Mouse (Mus musculus) MN1 (cell line): ENCODE results near the gene Ear1.
"Not testable (repeated sequence)": the region's sequence is repeated elsewhere in the genome, so short reads cannot be mapped to it uniquely, and the experiment has no call there.

Experiments
- DNase-seq: peaks from one replicate; pipeline ENCODE4 v3.0.0-alpha.2; 2016; ENCODE audit warnings: low spot score

The Ear1 gene

GRCm38 (mm10) chr14:43796069-43796904 lies 79.0 kb downstream of the Ear1 start:
- no peak for DNase-seq

DNA sequence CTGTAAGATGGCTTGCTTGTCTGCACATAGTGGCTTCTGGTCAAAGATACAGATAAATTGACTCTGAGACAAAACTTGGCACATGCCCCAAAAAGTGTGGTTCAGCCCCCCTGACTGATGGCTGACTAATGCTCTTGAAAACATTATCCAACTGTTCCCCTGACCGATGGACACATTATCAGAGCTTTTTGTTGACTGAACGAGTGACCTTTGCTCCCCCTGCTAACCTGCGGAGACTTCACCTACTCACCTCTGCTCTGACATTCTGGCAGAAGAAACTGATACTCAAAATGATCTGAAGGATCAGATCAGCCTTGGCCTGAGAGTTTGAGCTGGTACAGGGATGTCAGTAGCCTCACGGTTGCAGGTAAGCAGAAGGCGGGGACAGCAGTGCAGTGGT lies 81.5 kb downstream of the Ear1 start:
- DNase-seq: not testable (repeated sequence)

- DNase-seq: not testable (repeated sequence)
Observed at GRCm38 (mm10) chr14:43784645-43785044, 90.7 kb downstream of the Ear1 start, which contains the start of gene Gm8180. Gene Gm8180, minus strand, starts transcription at chr14:43784745.
